Mouse (Mus musculus) hindbrain, embryonic 10.5 days (tissue): Measurements from ENCODE around the gene Mob4. TPM values are rescaled to one million over a fixed set of nuclear protein-coding genes. Genes with fewer than 3 reads are reported as not detected.

Experiments used
- DNase-seq: peaks from one replicate; pipeline ENCODE4 v3.0.0-alpha.2; 2017; ENCODE audit warnings: low spot score
- H3K27ac ChIP-seq: fragments of 300-500 bp; sonication (generic); 2 replicates; pipeline ENCODE4 v1.5.1; 2016; ENCODE audit warnings: mild to moderate bottlenecking, moderate library complexity
- H3K27me3 ChIP-seq: fragments of 300-500 bp; sonication (generic); 2 replicates; pipeline ENCODE4 v1.6.1; 2016; ENCODE audit warnings: mild to moderate bottlenecking; ENCODE audit not compliant: poor library complexity, insufficient read depth, severe bottlenecking
- H3K36me3 ChIP-seq: fragments of 300-500 bp; sonication (generic); 2 replicates; pipeline ENCODE4 v1.6.1; 2016; ENCODE audit warnings: mild to moderate bottlenecking, moderate library complexity
- H3K4me1 ChIP-seq: fragments of 300-500 bp; sonication (generic); replicated peaks from 2 replicates; pipeline ENCODE4 v1.6.1; 2016; ENCODE audit warnings: mild to moderate bottlenecking
- H3K4me3 ChIP-seq: fragments of 300-500 bp; sonication (generic); 2 replicates; pipeline ENCODE4 v1.5.1; 2016; ENCODE audit warnings: mild to moderate bottlenecking, moderate library complexity
- H3K9me3 ChIP-seq: fragments of 300-500 bp; sonication (generic); 2 replicates; pipeline ENCODE4 v1.6.1; 2016; ENCODE audit warnings: mild to moderate bottlenecking, moderate library complexity
- WGBS: fragments of 180-500 bp; shearing (Covaris S2); methylation state at CpG from one replicate; pipeline ENCODE4 v1.1.7; 2016; 5-methylcytosine and 5-hydroxymethylcytosine counted together
- polyA plus RNA-seq: library from polyadenylated mRNA; unstranded; fragments of >200 nt; fragmentation: Nextera tagmentation; extraction: Ambion mirVana; gene quantifications from 2 replicates; pipeline ENCODE4 v1.2.1, GENCODE M21; 2016

The Mob4 gene
- polyA plus RNA-seq = 117 and 138 TPM in 2 replicates

DNA sequence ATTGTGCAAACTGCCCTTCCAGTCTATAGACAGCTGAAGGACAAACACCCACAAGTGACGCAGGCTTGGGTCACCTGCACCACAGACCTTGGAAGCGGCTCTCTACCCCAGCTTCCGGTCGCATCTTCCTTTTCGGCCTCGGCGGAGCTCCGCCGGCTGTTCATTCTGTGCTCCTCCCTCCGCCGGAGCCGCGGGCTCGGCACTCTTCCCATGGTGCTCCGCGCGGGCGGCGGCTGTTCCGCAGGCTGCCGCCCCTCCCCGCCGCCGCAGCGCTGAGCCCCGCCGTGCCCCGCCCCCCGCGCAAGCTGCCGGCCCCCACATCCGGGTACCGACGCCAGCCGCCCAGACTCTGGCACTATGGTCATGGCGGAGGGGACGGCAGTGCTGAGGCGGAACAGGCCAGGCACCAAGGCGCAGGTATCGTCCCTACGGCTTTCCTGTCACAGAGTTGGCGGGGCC, at the start of gene Mob4:
TSS of gene Mob4 (plus strand) at position 289 of the 459 bp plus-strand sequence.
- peaks cover 26% of the 10 kb centered on the region for H3K4me1 ChIP-seq
- peak within 1 kb of the TSS; percentile 89 for H3K4me3 ChIP-seq
- no peaks in the 10 kb centered on the region for H3K9me3 ChIP-seq
- under 1% methylated on average over 41 of the region's 42 CpGs for WGBS
- peak; percentile 94 for DNase-seq
- peak within 1 kb of the TSS; percentile 99 for H3K27ac ChIP-seq
- H3K27me3 ChIP-seq = no peaks in the 10 kb centered on the region
- H3K36me3 ChIP-seq = peaks cover 22% of the 10 kb centered on the region

DNA sequence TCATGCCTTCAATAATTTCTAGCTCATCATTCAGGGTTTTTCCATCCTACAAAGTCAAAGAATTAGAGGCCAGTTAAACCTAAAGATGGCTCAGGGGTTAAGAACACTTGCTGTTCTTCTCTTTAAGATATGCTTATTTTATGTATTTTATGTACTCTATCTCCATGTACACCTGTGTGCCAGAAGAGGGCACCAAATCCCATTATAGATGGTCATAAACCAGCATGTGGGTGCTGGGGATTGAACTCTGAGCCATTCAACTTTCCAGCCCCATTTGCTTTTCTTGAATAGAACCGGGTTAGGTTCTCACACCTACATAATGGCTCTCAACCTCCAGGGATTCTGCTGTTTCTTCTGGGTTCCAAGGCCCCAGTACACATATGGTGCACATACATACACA, 48.9 kb upstream of the Mob4 start:
- Histone ChIP-seq H3K36me3 (peaks cover 89% of the 10 kb centered on the region), H3K9me3 (0 out of 2 replicates have a peak, but pooled peaks cover 6% of the 10 kb centered on the region), H3K4me1 (peaks cover 34% of the 10 kb centered on the region), H3K27ac (no peak overlapping the region), H3K27me3 (no peaks in the 10 kb centered on the region), H3K4me3 (no peak overlapping the region)
- DNase-seq = no peak
- 78% methylated on average over 1 of the region's 1 CpGs for WGBS

DNA sequence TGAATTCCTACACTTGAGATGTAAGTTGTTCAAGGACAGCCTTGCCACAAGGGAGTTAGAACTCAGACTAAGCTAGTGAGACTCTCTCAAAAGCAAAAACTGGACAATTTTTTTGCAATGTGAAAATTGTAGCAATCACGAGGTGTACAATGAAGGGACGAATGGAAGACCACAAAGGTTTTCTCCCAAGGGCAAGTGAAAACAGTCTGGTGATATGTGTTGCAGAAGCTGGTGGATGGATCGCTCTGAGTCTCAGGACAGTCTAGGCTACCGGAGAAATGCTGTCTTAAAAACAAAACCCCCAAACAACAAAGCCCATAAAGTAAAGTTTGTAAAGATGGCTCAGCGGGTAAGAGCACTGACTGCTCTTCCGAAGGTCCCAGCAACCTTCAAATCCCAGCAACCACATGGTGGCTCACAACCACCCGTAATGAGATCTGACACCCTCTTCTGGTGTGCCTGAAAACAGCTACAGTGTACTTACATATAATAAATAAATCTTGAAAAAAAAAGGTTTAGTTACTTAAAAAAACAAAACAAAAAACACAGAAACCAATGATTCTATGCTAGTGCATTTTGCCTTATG, 45.2 kb upstream of the Mob4 start:
- DNase-seq = no peak
- H3K27ac ChIP-seq = no peak overlapping the region
- 61% methylated on average over 7 of the region's 7 CpGs for WGBS
- peak overlapping the region; percentile 93 for H3K4me3 ChIP-seq
- peaks cover 68% of the 10 kb centered on the region for H3K36me3 ChIP-seq
- 0 out of 2 replicates have a peak, but pooled peaks cover 6% of the 10 kb centered on the region for H3K9me3 ChIP-seq
- H3K27me3 ChIP-seq = no peaks in the 10 kb centered on the region
- H3K4me1 ChIP-seq = peaks cover 51% of the 10 kb centered on the region

DNA sequence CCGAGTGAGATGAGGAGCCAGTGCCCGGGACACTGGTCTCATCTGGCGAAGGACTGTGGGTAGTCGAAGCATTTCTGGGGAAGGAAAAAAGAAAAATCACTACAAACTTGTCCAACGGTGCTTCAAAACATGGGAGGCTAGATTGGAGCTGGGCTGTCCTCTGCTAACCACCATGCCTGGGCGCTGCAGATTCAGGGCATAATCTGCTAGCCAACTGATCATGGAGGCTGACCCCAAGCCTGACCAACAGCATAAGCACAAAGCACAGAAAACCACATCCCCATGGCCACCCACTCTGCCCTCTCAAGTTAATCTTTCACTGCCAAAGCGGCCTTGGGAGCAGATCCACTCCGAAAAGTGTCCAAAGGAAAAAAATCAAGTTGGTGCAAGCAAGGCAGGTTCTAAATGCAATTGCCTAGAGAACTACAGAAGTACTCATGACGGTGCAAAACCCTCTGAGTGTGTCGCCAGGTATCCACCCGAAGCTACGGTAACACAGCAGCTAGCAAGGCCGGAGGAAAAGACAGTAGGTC, 44.1 kb upstream of the Mob4 start:
- 2% methylated on average over 13 of the region's 13 CpGs for WGBS
- DNase-seq = no peak
- Histone ChIP-seq H3K9me3 (0 out of 2 replicates have a peak, but pooled peaks cover 6% of the 10 kb centered on the region), H3K36me3 (peaks cover 68% of the 10 kb centered on the region), H3K27ac (peak overlapping the region; percentile 98), H3K4me3 (peak overlapping the region; percentile 93), H3K27me3 (no peaks in the 10 kb centered on the region), H3K4me1 (peaks cover 51% of the 10 kb centered on the region)

DNA sequence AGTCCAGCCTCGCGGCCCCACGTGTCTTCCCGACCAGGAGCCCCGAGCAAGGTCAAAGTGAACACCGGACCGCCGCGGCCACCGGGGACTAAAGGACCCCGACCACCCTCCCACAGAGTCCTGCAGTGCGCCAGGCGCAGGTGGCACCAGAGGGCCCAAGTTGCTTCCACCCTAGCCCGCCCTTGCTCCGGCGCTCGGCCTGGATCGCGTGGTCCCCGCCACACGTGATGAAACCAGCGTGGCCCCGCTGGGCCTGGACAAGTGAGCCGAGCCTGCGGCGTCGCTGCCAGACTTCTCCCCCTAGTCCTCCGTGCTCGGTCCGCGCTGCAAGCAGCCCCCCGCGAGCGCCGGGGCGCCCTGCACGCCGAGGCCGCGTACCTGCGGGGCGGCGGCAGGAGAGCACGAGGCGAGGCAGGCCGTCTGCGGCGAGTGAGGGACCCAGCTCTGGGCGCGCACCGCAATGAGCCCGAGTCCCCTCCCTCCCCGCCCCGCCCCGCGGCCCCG, 43.6 kb upstream of the Mob4 start:
- Histone ChIP-seq H3K4me3 (peak overlapping the region; percentile 93), H3K27me3 (no peaks in the 10 kb centered on the region), H3K9me3 (0 out of 2 replicates have a peak, but pooled peaks cover 3% of the 10 kb centered on the region), H3K36me3 (peaks cover 68% of the 10 kb centered on the region), H3K27ac (peak overlapping the region; percentile 98), H3K4me1 (peaks cover 51% of the 10 kb centered on the region)
- no peak for DNase-seq
- under 1% methylated on average over 57 of the region's 57 CpGs for WGBS

DNA sequence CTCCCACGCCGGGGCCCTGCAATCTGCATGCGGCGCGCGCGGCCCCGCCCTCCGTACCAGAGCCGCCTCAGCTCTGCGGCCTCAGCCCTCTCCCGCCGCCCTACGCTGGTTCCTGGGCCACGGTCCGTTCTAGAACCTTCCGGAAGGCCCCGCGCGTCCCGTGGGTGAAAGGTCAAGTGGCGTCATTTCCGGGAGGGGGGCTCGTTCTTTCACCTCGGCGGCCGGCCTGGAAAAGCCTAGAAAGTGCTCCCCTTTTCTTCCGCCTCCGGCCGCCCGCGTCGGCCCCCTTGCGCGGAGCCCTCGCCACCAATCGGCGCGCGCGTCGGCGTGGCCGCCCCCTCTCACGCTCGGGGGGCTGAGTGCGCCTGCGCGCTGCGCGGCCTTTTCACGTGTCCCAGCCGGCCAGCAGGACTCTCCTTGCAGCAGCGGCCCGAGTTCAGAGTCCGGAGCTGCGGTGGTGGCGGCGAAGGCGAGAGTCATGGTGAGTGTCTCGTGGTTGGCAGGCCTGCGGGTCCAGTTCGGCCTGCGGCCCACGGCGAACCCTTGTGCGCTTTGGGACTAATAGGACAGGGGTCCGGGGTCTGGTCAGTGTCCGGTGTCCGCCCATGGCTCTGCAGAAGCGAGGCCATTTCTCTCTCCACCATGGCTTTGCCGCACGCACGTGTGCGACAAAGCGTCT, 43.0 kb upstream of the Mob4 start, which contains the start of the genes Hspe1 and Hspd1:
TSS of gene Hspe1 (plus strand) at position 201 of the 679 bp plus-strand sequence.
TSS of gene Hspd1 (minus strand) at position 312 of the 679 bp plus-strand sequence.
- Histone ChIP-seq H3K36me3 (peaks cover 65% of the 10 kb centered on the region), H3K4me1 (peaks cover 51% of the 10 kb centered on the region), H3K4me3 (peak within 1 kb of the TSS; percentile 93)

DNA sequence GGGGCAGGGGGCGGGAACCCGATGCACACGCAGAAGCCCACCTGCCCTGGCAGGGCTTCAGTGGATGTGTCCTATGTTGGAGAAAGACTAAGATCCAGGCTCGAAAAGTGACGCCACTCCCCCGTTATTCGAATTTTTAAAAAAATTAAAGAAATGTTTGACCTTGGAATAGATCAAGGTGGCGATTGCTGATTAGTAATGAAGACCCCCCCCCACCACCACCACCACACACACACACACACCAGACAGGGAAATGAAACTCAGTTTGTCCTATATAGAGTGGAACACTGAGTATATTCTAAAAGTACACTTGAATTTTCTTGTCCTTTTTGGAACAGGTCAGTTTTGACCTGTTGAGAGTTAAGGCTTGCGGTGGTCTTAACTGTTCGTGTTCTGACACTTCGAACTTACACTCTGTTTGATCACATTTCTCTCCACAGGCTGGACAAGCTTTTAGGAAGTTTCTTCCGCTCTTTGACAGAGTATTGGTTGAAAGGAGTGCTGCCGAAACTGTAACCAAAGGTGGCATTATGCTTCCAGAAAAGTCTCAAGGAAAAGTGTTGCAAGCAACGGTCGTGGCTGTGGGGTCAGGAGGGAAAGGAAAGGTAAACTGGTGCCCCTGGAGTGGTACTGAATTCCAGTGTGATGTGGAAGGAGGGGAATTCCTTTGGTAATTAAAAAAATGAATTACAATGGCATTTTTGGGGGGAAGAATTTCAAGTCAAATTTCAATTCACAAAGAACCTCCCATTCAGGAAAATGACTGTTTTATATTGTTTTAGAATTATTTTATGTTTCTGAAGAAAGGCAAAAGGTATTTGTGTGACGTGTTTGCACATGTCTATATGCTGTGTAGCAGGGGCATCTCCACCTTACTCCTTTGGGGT, 42.2 kb upstream of the Mob4 start:
- Histone ChIP-seq H3K4me3 (peak overlapping the region; percentile 93), H3K9me3 (no peaks in the 10 kb centered on the region), H3K27me3 (no peaks in the 10 kb centered on the region), H3K36me3 (peaks cover 64% of the 10 kb centered on the region), H3K27ac (peak overlapping the region; percentile 98), H3K4me1 (peaks cover 48% of the 10 kb centered on the region)
- WGBS = 9% methylated on average over 16 of the region's 16 CpGs
- no peak for DNase-seq

More for the DNA sequence above, 43.0 kb upstream of the Mob4 start, which contains the start of the genes Hspe1 and Hspd1:
- Histone ChIP-seq H3K9me3 (no peaks in the 10 kb centered on the region), H3K27me3 (no peaks in the 10 kb centered on the region), H3K27ac (peak within 1 kb of the TSS; percentile 98)
- peak; percentile 99 for DNase-seq
- under 1% methylated on average over 76 of the region's 76 CpGs for WGBS

DNA sequence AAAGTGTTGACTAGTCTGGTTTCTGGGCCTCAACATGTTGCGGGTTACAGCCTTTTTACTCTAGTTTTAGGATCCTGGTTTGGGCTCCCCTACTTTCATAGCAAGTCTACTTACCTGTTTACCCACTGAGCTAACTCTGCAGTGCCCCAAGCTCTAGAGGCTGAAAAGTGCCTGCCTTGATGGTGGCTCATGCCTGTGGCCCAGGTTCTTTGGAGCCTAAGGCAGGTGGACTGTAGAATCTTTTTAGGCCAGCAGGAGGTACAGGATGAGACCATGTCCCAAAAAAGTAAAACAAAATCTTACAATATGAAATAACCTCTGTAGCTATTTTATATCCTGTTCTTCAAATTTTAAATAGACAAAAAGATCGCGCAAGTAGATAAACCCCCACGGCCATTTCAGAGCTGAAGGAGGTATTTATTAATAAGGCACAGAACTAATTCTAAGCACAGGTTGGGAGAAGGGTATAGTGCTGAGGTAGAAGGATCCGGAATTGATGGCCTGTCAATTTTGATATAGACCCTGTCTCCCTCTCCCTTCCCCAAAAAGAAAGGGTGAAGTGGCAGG, 41.5 kb upstream of the Mob4 start:
- H3K36me3 ChIP-seq = peaks cover 61% of the 10 kb centered on the region
- H3K9me3 ChIP-seq = no peaks in the 10 kb centered on the region
- DNase-seq = no peak
- 90% methylated on average over 5 of the region's 5 CpGs for WGBS
- peaks cover 42% of the 10 kb centered on the region for H3K4me1 ChIP-seq
- peak overlapping the region; percentile 93 for H3K4me3 ChIP-seq
- peak overlapping the region; percentile 98 for H3K27ac ChIP-seq
- H3K27me3 ChIP-seq = no peaks in the 10 kb centered on the region

DNA sequence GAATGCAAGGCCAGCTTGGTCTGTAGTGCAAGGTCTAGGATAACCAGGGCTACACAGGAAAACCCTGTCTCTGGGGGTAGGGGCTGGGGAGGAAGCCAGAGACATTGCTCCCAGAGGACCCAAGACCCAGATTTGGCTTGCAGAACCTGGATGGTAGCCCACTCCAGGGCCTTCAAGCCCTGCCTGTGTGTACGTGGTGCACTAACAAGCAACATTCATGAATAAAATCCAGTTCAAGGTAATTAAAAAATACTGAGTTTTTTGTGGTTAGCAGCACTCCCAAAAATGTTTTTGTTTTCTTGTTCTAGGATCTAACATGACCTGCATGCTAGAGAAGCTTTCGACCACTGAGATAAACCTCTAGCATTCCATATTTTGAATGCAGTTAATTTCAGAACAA, 39.0 kb upstream of the Mob4 start:
- no peaks in the 10 kb centered on the region for H3K9me3 ChIP-seq
- H3K4me3 ChIP-seq = no peak overlapping the region
- no peak overlapping the region for H3K27ac ChIP-seq
- no peaks in the 10 kb centered on the region for H3K27me3 ChIP-seq
- H3K36me3 ChIP-seq = peaks cover 47% of the 10 kb centered on the region
- H3K4me1 ChIP-seq = peaks cover 18% of the 10 kb centered on the region
- 88% methylated on average over 2 of the region's 2 CpGs for WGBS
- DNase-seq = no peak

DNA sequence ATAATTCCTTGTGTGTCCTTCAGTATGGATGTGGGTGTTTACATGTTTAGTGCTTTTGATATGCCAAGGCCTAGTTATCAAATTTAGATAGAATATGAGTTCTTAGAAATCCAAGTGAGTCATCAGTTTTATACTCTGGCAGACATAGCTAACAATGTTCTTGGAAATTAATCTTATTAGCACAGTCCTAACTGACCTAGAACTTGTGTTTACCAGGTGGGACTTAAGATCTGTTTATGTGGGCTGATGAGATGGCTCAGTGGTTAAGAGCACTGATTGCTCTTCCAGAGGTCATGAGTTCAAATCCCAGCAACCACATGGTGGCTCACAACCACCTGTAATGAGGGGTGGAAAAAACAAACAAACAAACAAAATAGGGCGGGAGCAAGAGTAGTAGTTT, 38.6 kb upstream of the Mob4 start:
- Histone ChIP-seq H3K36me3 (peaks cover 47% of the 10 kb centered on the region), H3K27me3 (no peaks in the 10 kb centered on the region), H3K4me3 (no peak overlapping the region), H3K27ac (no peak overlapping the region), H3K9me3 (no peaks in the 10 kb centered on the region), H3K4me1 (peaks cover 17% of the 10 kb centered on the region)
- DNase-seq = no peak
- 83% methylated on average over 1 of the region's 1 CpGs for WGBS

DNA sequence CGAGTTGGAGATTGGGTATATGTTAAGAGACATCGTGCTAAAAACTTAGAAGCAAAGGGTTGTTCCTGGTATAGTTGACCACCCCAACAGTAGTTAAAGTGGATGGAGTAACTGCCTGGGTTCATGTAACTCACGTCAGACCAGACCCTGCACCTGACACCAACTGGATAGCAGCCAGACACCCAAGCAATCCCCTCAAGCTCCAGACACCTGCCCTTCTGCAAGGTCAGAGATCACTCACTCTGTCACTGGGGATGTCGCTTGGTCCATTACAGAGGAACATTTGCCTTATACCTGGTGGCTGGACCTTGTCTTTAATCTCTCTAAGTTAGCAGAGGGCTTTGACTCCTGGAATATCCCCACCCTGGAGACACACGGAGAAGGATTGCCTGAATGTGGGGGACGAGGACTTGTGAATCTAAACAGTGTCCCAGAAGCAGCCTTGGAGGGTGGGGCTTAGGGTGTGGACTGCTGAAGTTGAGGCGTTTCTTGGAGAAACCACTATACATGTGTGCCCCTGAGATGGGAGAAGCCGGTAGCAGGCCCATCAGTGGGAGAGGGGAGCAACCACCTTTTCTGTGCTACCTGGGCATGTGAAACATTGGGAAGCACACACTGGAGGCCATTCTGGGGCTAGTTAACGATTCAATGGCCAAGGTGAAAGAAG, 24.0 kb upstream of the Mob4 start:
- H3K4me1 ChIP-seq = 0 out of 2 replicates have a peak, but pooled peaks cover 3% of the 10 kb centered on the region
- no peak for DNase-seq
- no peaks in the 10 kb centered on the region for H3K27me3 ChIP-seq
- no peaks in the 10 kb centered on the region for H3K36me3 ChIP-seq
- no peaks in the 10 kb centered on the region for H3K9me3 ChIP-seq
- 86% methylated on average over 9 of the region's 9 CpGs for WGBS
- H3K4me3 ChIP-seq = no peak overlapping the region
- no peak overlapping the region for H3K27ac ChIP-seq
